Mouse (Mus musculus) ES-CJ7 (cell line): ENCODE results near the gene Gm3411.
A peak's percentile ranks its signal among the peaks of the same experiment; 100 is the strongest.
"Not testable (repeated sequence)": the region's sequence is repeated elsewhere in the genome, so short reads cannot be mapped to it uniquely, and the experiment has no call there.

Experiments
- DNase-seq: peaks from one replicate; pipeline ENCODE4 v3.0.0; 2011; ENCODE audit warnings: low read depth, low spot score

The Gm3411 gene

GRCm38 (mm10) chr14:6286931-6287715, at the start of gene Gm3411:
Gene Gm3411, minus strand, starts transcription at chr14:6287250.
- DNase-seq = peak; percentile 2

GRCm38 (mm10) chr14:6304743-6305142, 17.7 kb upstream of the Gm3411 start, which contains the start of gene Gm21103:
Gene Gm21103, minus strand, starts transcription at chr14:6304843.
- not testable (repeated sequence) for DNase-seq

DNA sequence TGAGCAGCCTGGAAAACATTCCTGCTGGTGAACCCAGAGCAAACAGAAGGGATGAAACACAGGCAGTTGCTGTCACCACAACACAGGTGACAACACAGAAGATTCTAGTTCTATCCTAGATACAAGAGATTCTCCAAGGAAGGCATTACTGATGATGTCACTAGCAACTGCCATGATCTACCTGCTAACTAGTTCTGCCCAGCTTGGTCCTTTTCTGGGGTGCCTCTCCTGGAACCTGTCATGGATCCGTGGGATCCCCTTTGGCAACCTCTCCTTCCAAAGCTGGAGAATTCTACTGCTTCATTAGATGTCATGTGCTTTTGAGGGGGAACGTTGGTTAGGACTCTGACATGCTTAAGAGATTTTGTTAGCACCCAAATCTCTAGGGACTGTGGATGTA, 67.9 kb downstream of the Gm3411 start, which contains the start of gene Gm21560:
Gene Gm21560 (minus strand): TSS at position 101 of the 400 bp plus-strand sequence.
- DNase-seq = not testable (repeated sequence)
